In genomic region chr14:64588561-64588960, GRCm38 (mm10) we compare ENCODE assay signal across 13 mouse cellular contexts.
DNase-seq lines count a peak whose midpoint lies in the region; ATAC-seq and TF ChIP-seq lines count a peak whose summit lies in the region.
"Had no signal": no experiment of that assay in that cellular context is flagged by ENCODE, and none has a peak within 500 bp of the region (broad histone marks: within the 10 kb centered on the region; RNA-seq: fewer than 3 reads in every experiment).

No protein-coding gene starts in this region.

- peaks cover 23% of the 10 kb centered on the region for H3K4me1 ChIP-seq in cerebellum, adult 2 months (ENCODE audit: control insufficient read depth, insufficient read depth, low read length)
- peaks cover 38% of the 10 kb centered on the region for H3K4me1 ChIP-seq in forebrain, embryonic 16.5 days (replicated peaks; ENCODE audit: control insufficient read depth, insufficient read depth, low read length)
- H3K4me1 ChIP-seq in midbrain, embryonic 14.5 days (ENCODE audit: control insufficient read depth, insufficient read depth, low read length) = peaks cover 38% of the 10 kb centered on the region
- H3K4me1 ChIP-seq in liver, embryonic 12.5 days = peaks cover 12% of the 10 kb centered on the region

- H3K36me3 ChIP-seq in forebrain, embryonic 16.5 days (ENCODE audit: control insufficient read depth, insufficient read depth) = peaks cover 4% of the 10 kb centered on the region
- peaks cover 40% of the 10 kb centered on the region for H3K36me3 ChIP-seq in midbrain, embryonic 14.5 days (ENCODE audit: control insufficient read depth, insufficient read depth, low read length)
- no peaks in the 10 kb centered on the region for H3K36me3 ChIP-seq in liver, embryonic 12.5 days
- H3K36me3 ChIP-seq: liver, embryonic 13.5 days; stomach, embryonic 15.5 days had no signal

- peak; percentile 25 for DNase-seq in embryo, embryonic 9.5 days (ENCODE audit: extremely low spot score)
- DNase-seq in embryo, embryonic 10.5 days (ENCODE audit: low spot score) = no peak
- peak; percentile 84 to 85 for DNase-seq in cerebellum, adult 2 months
- peak; percentile 53 for DNase-seq in midbrain, embryonic 14.5 days
- no peak for DNase-seq in right cerebral cortex, postnatal 14 days
- DNase-seq in kidney, postnatal 25 days = no peak
- DNase-seq: kidney, adult 18-20 months; liver, embryonic 13.5 days had no signal

- TF ChIP-seq POLR2A in cerebellum, adult 2 months (IDR thresholded peaks at IDR 0.05; ENCODE audit: borderline replicate concordance, insufficient read depth, low read length) = 0 out of 2 replicates have a peak, but pooled peaks have one; percentile 13

- peak overlapping the region; percentile 99 for H3K4me2 ChIP-seq in forebrain, embryonic 16.5 days (ENCODE audit: low read length)
- H3K4me2 ChIP-seq in midbrain, embryonic 14.5 days (ENCODE audit: low read length) = peak overlapping the region; percentile 75
- no peak overlapping the region for H3K4me2 ChIP-seq in liver, embryonic 12.5 days

- H3K27me3 ChIP-seq in cerebellum, adult 2 months (ENCODE audit: control insufficient read depth, insufficient read depth, low read length) = no peaks in the 10 kb centered on the region; the same call in 1 of the 2 replicates
- H3K27me3 ChIP-seq in forebrain, embryonic 16.5 days (replicated peaks; ENCODE audit: control insufficient read depth, insufficient read depth, low read length) = no peaks in the 10 kb centered on the region
- no peaks in the 10 kb centered on the region for H3K27me3 ChIP-seq in midbrain, embryonic 14.5 days (ENCODE audit: control insufficient read depth, insufficient read depth, low read length)
- peaks cover 98% of the 10 kb centered on the region for H3K27me3 ChIP-seq in liver, embryonic 12.5 days (replicated peaks)

- ATAC-seq in forebrain, embryonic 16.5 days = no peak
- ATAC-seq in midbrain, embryonic 14.5 days (ENCODE audit: low FRiP score, low TSS enrichment) = no peak
- ATAC-seq in liver, embryonic 12.5 days = no peak
- ATAC-seq: activated CD4-positive, CD25-positive, alpha-beta regulatory T cell, adult 4 months had no signal

- peak overlapping the region; percentile 100 for H3K4me3 ChIP-seq in cerebellum, adult 2 months (replicated peaks; ENCODE audit: insufficient read depth, low read depth, low read length)
- peak overlapping the region; percentile 68 for H3K4me3 ChIP-seq in forebrain, embryonic 16.5 days (replicated peaks; ENCODE audit: low read length)
- peak overlapping the region; percentile 87 for H3K4me3 ChIP-seq in midbrain, embryonic 14.5 days (replicated peaks; ENCODE audit: low read depth, low read length)
- no peak overlapping the region for H3K4me3 ChIP-seq in liver, embryonic 12.5 days
- H3K4me3 ChIP-seq: myocyte had no signal

- H3K27ac ChIP-seq in cerebellum, adult 2 months (ENCODE audit: insufficient read depth, low read length) = peak overlapping the region; percentile 95
- peak overlapping the region; percentile 99 for H3K27ac ChIP-seq in forebrain, embryonic 16.5 days (ENCODE audit: low read length)
- H3K27ac ChIP-seq in midbrain, embryonic 14.5 days (replicated peaks; ENCODE audit: low read depth, low read length) = peak overlapping the region; percentile 100
- no peak overlapping the region for H3K27ac ChIP-seq in liver, embryonic 12.5 days
- H3K27ac ChIP-seq: liver, embryonic 13.5 days; stomach, embryonic 15.5 days had no signal

- peak overlapping the region; percentile 96 for H3K9ac ChIP-seq in forebrain, embryonic 16.5 days (replicated peaks; ENCODE audit: low read depth, low read length)
- peak overlapping the region; percentile 100 for H3K9ac ChIP-seq in midbrain, embryonic 14.5 days (replicated peaks; ENCODE audit: low read length)
- no peak overlapping the region for H3K9ac ChIP-seq in liver, embryonic 12.5 days
- H3K9ac ChIP-seq: liver, embryonic 13.5 days; stomach, embryonic 15.5 days had no signal

- WGBS in cerebellum, adult 2 months = under 1% methylated on average over 23 of the region's 23 CpGs
- WGBS in forebrain, embryonic 16.5 days = 0% methylated on average over 23 of the region's 23 CpGs
- under 1% methylated on average over 23 of the region's 23 CpGs for WGBS in midbrain, embryonic 14.5 days
- WGBS in liver, embryonic 12.5 days (ENCODE audit: insufficient replicate concordance) = 3% methylated on average over 22 of the region's 23 CpGs

- H3K9me3 ChIP-seq in forebrain, embryonic 16.5 days (ENCODE audit: control insufficient read depth, low read length) = no peaks in the 10 kb centered on the region
- no peaks in the 10 kb centered on the region for H3K9me3 ChIP-seq in midbrain, embryonic 14.5 days (ENCODE audit: control insufficient read depth, low read length)
- H3K9me3 ChIP-seq in liver, embryonic 12.5 days (replicated peaks) = no peaks in the 10 kb centered on the region
- H3K9me3 ChIP-seq: liver, embryonic 13.5 days; stomach, embryonic 15.5 days had no signal

- TF ChIP-seq CTCF in cerebellum, adult 2 months (IDR thresholded peaks at IDR 0.05; ENCODE audit: borderline replicate concordance, insufficient read depth, low read depth, low read length) = no peak

Comparison
In these comparisons a context has a peak if more than half of its experiments do, and no peak if none do; other contexts are left out.
1. DNase-seq: peak in embryo, embryonic 9.5 days (single experiment), cerebellum, adult 2 months (2 of 2) and midbrain, embryonic 14.5 days (single experiment); none in embryo, embryonic 10.5 days (single experiment), right cerebral cortex, postnatal 14 days (single experiment) and kidney, postnatal 25 days (0 of 2).